Comparison of ENCODE assay signal across 23 mouse cellular contexts in genomic region chr11:79044798-79045197, GRCm38 (mm10).
A peak's percentile ranks its signal among the peaks of the same experiment; 100 is the strongest.
DNase-seq lines count a peak whose midpoint lies in the region; ATAC-seq and TF ChIP-seq lines count a peak whose summit lies in the region.
"Had no signal": no experiment of that assay in that cellular context is flagged by ENCODE, and none has a peak within 500 bp of the region (broad histone marks: within the 10 kb centered on the region; RNA-seq: fewer than 3 reads in every experiment).

No protein-coding gene starts in this region.

- ATAC-seq in midbrain, embryonic 15.5 days (replicated peaks) = no peak
- ATAC-seq in stomach, embryonic 15.5 days (ENCODE audit: insufficient read depth, low FRiP score, low read depth) = peak; percentile 33; the same call in 1 of the 2 replicates
- ATAC-seq: CD4-positive, CD25-positive, alpha-beta regulatory T cell, adult 4 months; forebrain, embryonic 15.5 days; hindbrain, embryonic 16.5 days; intestine, embryonic 15.5 days; Patski had no signal

- H3K4me3 ChIP-seq in midbrain, embryonic 10.5 days = no peak overlapping the region
- no peak overlapping the region for H3K4me3 ChIP-seq in midbrain, embryonic 15.5 days
- H3K4me3 ChIP-seq in E14TG2a.4 (replicated peaks; ENCODE audit: low read length) = peak overlapping the region; percentile 17
- H3K4me3 ChIP-seq in stomach, embryonic 15.5 days (replicated peaks) = no peak overlapping the region
- H3K4me3 ChIP-seq: forebrain, embryonic 12.5 days; forebrain, embryonic 15.5 days; heart, embryonic 10.5 days; hindbrain, embryonic 13.5 days; intestine, embryonic 15.5 days had no signal

- peaks cover 38% of the 10 kb centered on the region for H3K4me1 ChIP-seq in midbrain, embryonic 10.5 days
- peaks cover 8% of the 10 kb centered on the region for H3K4me1 ChIP-seq in midbrain, embryonic 15.5 days
- peaks cover 34% of the 10 kb centered on the region for H3K4me1 ChIP-seq in E14TG2a.4 (replicated peaks; ENCODE audit: low read depth, low read length)
- H3K4me1 ChIP-seq in stomach, embryonic 15.5 days = peaks cover 4% of the 10 kb centered on the region

- H3K9me3 ChIP-seq in midbrain, embryonic 10.5 days (replicated peaks) = 0 out of 2 replicates have a peak, but pooled peaks cover 4% of the 10 kb centered on the region
- H3K9me3 ChIP-seq in midbrain, embryonic 15.5 days = no peaks in the 10 kb centered on the region
- peaks cover 6% of the 10 kb centered on the region for H3K9me3 ChIP-seq in E14TG2a.4 (ENCODE audit: low read length)
- no peaks in the 10 kb centered on the region for H3K9me3 ChIP-seq in stomach, embryonic 15.5 days
- H3K9me3 ChIP-seq: forebrain, embryonic 12.5 days; forebrain, embryonic 15.5 days; G1E; heart, embryonic 10.5 days; hindbrain, embryonic 13.5 days; intestine, embryonic 15.5 days had no signal

- H3K9ac ChIP-seq in midbrain, embryonic 15.5 days = no peak overlapping the region
- no peak overlapping the region for H3K9ac ChIP-seq in stomach, embryonic 15.5 days
- H3K9ac ChIP-seq: forebrain, embryonic 12.5 days; forebrain, embryonic 15.5 days; hindbrain, embryonic 13.5 days; intestine, embryonic 15.5 days had no signal

- intact Hi-C loops in left cerebral cortex, postnatal 10 days (cut with DNase I) = no loop called here

- H3K4me2 ChIP-seq in midbrain, embryonic 15.5 days = no peak overlapping the region
- H3K4me2 ChIP-seq in stomach, embryonic 15.5 days = no peak overlapping the region
- H3K4me2 ChIP-seq: forebrain, embryonic 12.5 days; forebrain, embryonic 15.5 days; hindbrain, embryonic 13.5 days; intestine, embryonic 15.5 days had no signal

- 96% methylated on average over 25 of the region's 25 CpGs for WGBS in midbrain, embryonic 10.5 days
- 96% methylated on average over 25 of the region's 25 CpGs for WGBS in midbrain, embryonic 15.5 days
- 92% methylated on average over 25 of the region's 25 CpGs for WGBS in stomach, embryonic 15.5 days

- peaks cover 26% of the 10 kb centered on the region for H3K36me3 ChIP-seq in midbrain, embryonic 10.5 days
- H3K36me3 ChIP-seq in midbrain, embryonic 15.5 days (replicated peaks) = no peaks in the 10 kb centered on the region
- peaks cover 22% of the 10 kb centered on the region for H3K36me3 ChIP-seq in E14TG2a.4 (ENCODE audit: insufficient read depth, low read length)
- H3K36me3 ChIP-seq in stomach, embryonic 15.5 days = no peaks in the 10 kb centered on the region

- DNase-seq in heart, adult 11 months = peak; percentile 96
- no peak for DNase-seq in heart, adult 8-10 months (ENCODE audit: low spot score)
- DNase-seq in midbrain, embryonic 10.5 days (ENCODE audit: low spot score) = no peak
- DNase-seq in left cerebral cortex, postnatal 10 days (ENCODE audit: extremely low spot score in 1 of 2, low spot score in 2 of 2) = no peak
- DNase-seq in spleen, adult 12 weeks (ENCODE audit: low spot score) = no peak
- DNase-seq: adrenal gland, postnatal 10 days; cerebellum, adult 18-20 months; cerebellum, adult 9-10 months; cerebellum, postnatal 14 days; gastrocnemius, postnatal 10 days; gastrocnemius, postnatal 36 days had no signal

- no peaks in the 10 kb centered on the region for H3K27me3 ChIP-seq in midbrain, embryonic 10.5 days (ENCODE audit: low read depth, poor library complexity, severe bottlenecking)
- no peaks in the 10 kb centered on the region for H3K27me3 ChIP-seq in midbrain, embryonic 15.5 days (replicated peaks)
- H3K27me3 ChIP-seq in E14TG2a.4 (ENCODE audit: insufficient read depth, low read length) = no peaks in the 10 kb centered on the region
- H3K27me3 ChIP-seq in stomach, embryonic 15.5 days (replicated peaks) = no peaks in the 10 kb centered on the region
- H3K27me3 ChIP-seq: forebrain, embryonic 12.5 days; forebrain, embryonic 15.5 days; hindbrain, embryonic 13.5 days; intestine, embryonic 15.5 days; Patski had no signal

- H3K27ac ChIP-seq in midbrain, embryonic 10.5 days (replicated peaks) = 0 out of 2 replicates have a peak overlapping the region, but pooled peaks have one; percentile 17
- H3K27ac ChIP-seq in midbrain, embryonic 15.5 days = no peak overlapping the region
- H3K27ac ChIP-seq in stomach, embryonic 15.5 days = no peak overlapping the region
- H3K27ac ChIP-seq: forebrain, embryonic 12.5 days; forebrain, embryonic 15.5 days; heart, embryonic 10.5 days; hindbrain, embryonic 13.5 days; intestine, embryonic 15.5 days had no signal

- no peak for TF ChIP-seq CTCF in E14TG2a.4 (conservative IDR thresholded peaks at IDR 0.05; ENCODE audit: low read length)
